Mouse (Mus musculus) liver, postnatal 0 days (tissue): ENCODE results near the gene Rps6kl1.

ENCODE experiments used
- CTCF ChIP-seq: sonication (generic); IDR thresholded peaks from 2 replicates; pipeline ENCODE4 v1.5.1; 2016; ENCODE audit warnings: antibody characterized with exemption, low read depth
- EP300 ChIP-seq: IDR thresholded peaks from 2 replicates; pipeline ENCODE4 v1.6.1; 2016; ENCODE audit warnings: antibody characterized with exemption, low read depth, mild to moderate bottlenecking

DNA sequence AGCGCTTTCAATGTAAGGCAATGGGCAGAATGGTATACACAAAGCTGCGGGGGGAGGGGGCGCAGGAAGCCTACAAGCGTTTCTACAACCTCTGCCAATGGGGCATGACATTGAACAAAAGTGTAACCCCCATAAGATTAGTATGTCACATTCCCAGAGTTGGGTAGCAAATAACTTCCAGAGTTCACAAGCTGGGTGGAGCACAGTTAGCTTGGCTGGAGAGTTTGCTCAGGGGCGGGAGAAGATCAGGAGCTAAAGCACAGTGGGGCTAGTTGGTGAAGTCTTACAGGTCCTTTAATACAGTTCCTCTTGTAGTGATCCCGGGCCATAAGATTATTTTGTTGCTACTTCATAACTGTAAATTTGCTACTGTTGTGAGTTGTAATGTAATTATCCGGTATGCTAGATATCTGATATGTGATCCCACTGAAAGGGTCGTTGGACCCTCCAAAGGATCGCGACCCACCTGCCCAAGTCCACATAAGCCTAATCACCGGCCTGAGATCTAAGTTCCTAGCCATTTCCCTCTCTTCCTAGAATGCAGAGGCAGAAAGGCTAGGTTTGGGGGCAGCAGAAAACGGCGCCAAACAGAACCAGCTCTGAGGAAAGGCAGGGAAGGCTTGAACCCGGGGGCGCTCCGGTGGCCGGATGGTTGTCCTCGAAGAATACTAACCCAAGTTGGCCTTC lies 40.9 kb downstream of the Rps6kl1 start:
- no peak for TF ChIP-seq CTCF
- no peak for TF ChIP-seq EP300
